Mouse (Mus musculus) liver, embryonic 16.5 days (tissue): ENCODE results near the gene Slain1. TPM values are rescaled to one million over a fixed set of nuclear protein-coding genes. Genes with fewer than 3 reads are reported as not detected.

Source experiments
- ATAC-seq: fragments of 200-750 bp; cut with Nextera tagmentation; 2 replicates; pipeline ENCODE4 v1.8.0; 2017; ENCODE audit warnings: low read depth, mild to moderate bottlenecking, moderate number of reproducible peaks, moderate library complexity
- H3K27ac ChIP-seq: fragments of 300-500 bp; sonication (generic); 2 replicates; pipeline ENCODE4 v1.5.1; 2014; ENCODE audit warnings: mild to moderate bottlenecking, low read length
- H3K27me3 ChIP-seq: fragments of 300-500 bp; sonication (generic); 2 replicates; pipeline ENCODE4 v1.6.1; 2014; ENCODE audit warnings: low read depth, low read length, mixed read lengths; ENCODE audit not compliant: control insufficient read depth, insufficient read depth
- H3K36me3 ChIP-seq: fragments of 300-500 bp; sonication (generic); 2 replicates; pipeline ENCODE4 v1.6.1; 2014; ENCODE audit warnings: mild to moderate bottlenecking; ENCODE audit not compliant: control insufficient read depth, insufficient read depth
- H3K4me1 ChIP-seq: fragments of 300-500 bp; sonication (generic); 2 replicates; pipeline ENCODE4 v1.6.1; 2014; ENCODE audit warnings: low read depth, low read length, mixed read lengths; ENCODE audit not compliant: control insufficient read depth
- H3K4me2 ChIP-seq: fragments of 300-500 bp; sonication (generic); 2 replicates; pipeline ENCODE4 v1.6.1; 2014; ENCODE audit warnings: low read depth, low read length, mixed read lengths
- H3K4me3 ChIP-seq: fragments of 300-500 bp; sonication (generic); 2 replicates; pipeline ENCODE4 v1.5.1; 2014; ENCODE audit warnings: low read depth, mild to moderate bottlenecking, low read length
- H3K9ac ChIP-seq: fragments of 300-500 bp; sonication (generic); 2 replicates; pipeline ENCODE4 v1.6.1; 2014; ENCODE audit warnings: low read depth, low read length
- H3K9me3 ChIP-seq: fragments of 300-500 bp; sonication (generic); replicated peaks from 2 replicates; pipeline ENCODE4 v1.6.1; 2016; ENCODE audit warnings: low read length; ENCODE audit not compliant: control insufficient read depth
- WGBS: fragments of 180-500 bp; shearing (Covaris S2); extraction: QIAGEN DNeasy Blood & Tissue Kit; methylation state at CpG from one replicate; pipeline ENCODE4 v1.1.7; 2014; ENCODE audit not compliant: insufficient replicate concordance; 5-methylcytosine and 5-hydroxymethylcytosine counted together
- polyA plus RNA-seq: library from polyadenylated mRNA; unstranded; fragments of >200 nt; fragmentation: Nextera tagmentation; extraction: Ambion mirVana; gene quantifications from 2 replicates; pipeline ENCODE4 v1.2.1, GENCODE M21; 2015

Gene Slain1
- polyA plus RNA-seq, 1 experiment from 2014 or later, result 0.08 TPM

DNA sequence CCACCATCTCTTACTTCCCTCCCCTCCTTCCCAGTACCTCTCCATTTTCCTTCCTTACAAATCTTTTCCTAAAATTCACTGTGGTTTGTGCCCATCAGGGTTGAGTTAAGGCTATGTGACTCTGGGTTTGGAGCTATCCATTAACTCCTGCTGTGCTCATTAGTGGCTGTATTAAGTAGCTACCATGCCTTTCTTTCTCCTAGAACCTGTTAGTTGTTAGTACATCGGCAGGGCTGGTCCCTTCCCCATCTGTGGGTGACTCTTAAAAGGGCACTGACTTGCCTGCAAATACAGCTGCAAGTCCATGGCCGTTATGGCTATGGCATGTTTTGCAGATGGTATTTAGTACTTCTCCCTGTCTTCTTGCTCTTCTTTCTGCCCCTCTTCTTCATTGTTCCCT lies 58.6 kb downstream of the Slain1 start:
- no peak for ATAC-seq
- H3K9ac ChIP-seq, result no peak overlapping the region
- 61% methylated on average over 2 of the region's 2 CpGs for WGBS

DNA sequence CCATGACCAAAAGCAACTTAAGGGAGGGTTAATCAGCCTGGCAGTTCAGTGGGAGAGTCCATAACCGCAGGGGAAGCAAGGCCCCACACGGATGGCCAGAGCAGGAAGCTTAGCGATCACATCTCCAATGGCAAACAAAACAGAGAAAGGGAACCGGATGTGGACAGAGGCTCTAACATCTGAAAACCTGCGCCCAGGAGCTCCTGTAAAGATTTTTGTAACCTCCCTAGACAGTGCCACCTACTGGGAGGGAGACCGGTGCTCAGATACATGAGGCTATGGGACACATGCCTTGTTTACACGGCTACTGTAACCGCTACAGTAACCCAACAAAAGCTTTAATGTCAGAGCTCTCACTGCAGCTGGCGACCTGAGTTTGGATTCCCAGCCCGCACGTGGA lies 59.2 kb downstream of the Slain1 start:
- 76% methylated on average over 11 of the region's 11 CpGs for WGBS
- Histone ChIP-seq H3K27me3 (no peaks in the 10 kb centered on the region), H3K27ac (no peak overlapping the region), H3K9ac (no peak overlapping the region), H3K4me3 (no peak overlapping the region), H3K4me1 (no peaks in the 10 kb centered on the region), H3K9me3 (no peaks in the 10 kb centered on the region), H3K36me3 (no peaks in the 10 kb centered on the region), H3K4me2 (no peak overlapping the region)
- no peak for ATAC-seq

More for the DNA sequence above, 58.6 kb downstream of the Slain1 start:
- H3K36me3 ChIP-seq, result no peaks in the 10 kb centered on the region
- H3K9me3 ChIP-seq, result no peaks in the 10 kb centered on the region
- no peak overlapping the region for H3K27ac ChIP-seq
- no peaks in the 10 kb centered on the region for H3K4me1 ChIP-seq
- no peak overlapping the region for H3K4me3 ChIP-seq
- no peaks in the 10 kb centered on the region for H3K27me3 ChIP-seq
- no peak overlapping the region for H3K4me2 ChIP-seq

DNA sequence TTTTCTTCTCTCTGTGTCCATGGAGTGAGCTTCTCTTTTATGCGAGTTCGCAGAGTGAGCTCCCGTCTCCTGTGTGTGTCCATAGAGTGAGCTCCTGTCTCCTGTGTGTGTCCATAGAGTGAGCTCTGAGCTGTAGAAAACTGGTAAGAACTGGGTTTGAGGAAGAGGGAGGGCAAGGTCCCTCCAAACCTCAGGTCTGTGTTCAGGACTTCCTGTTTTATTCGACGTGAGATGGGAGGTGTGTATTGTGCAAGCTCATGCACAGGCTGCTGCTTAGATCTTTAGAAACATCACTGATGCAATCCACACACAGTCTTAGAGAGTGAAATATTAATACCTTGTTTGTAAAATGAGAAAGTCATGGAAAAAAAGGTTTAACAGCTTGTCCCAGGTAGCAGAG lies 63.0 kb downstream of the Slain1 start:
- Histone ChIP-seq H3K4me2 (no peak overlapping the region), H3K9me3 (no peaks in the 10 kb centered on the region), H3K9ac (no peak overlapping the region), H3K27ac (no peak overlapping the region), H3K4me1 (no peaks in the 10 kb centered on the region), H3K27me3 (no peaks in the 10 kb centered on the region), H3K4me3 (no peak overlapping the region), H3K36me3 (no peaks in the 10 kb centered on the region)
- peak; percentile 60 for ATAC-seq
- 49% methylated on average over 5 of the region's 5 CpGs for WGBS

DNA sequence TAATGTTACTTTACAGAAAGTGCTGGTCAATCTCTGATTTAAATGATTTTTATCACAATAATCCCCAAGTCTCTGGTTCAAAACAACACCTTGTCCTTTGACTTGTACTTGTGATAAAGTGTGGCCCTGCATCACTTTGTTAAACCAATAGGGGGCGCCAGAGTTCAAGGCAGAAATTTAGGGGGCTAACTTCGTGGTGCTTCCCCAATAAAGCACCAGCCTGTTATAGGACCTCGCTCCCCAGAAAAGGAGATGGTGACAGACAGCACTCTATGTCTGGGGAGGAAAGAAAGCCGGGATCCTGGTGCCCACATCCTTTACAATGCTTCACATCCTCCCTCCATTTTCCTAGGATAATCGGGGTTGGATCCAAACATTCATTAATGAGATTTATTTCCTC lies 67.5 kb downstream of the Slain1 start:
- no peaks in the 10 kb centered on the region for H3K27me3 ChIP-seq
- no peak overlapping the region for H3K4me3 ChIP-seq
- H3K9ac ChIP-seq, result no peak overlapping the region
- peaks cover 4% of the 10 kb centered on the region; the same call in 1 of the 2 replicates for H3K4me1 ChIP-seq
- 36% methylated on average over 5 of the region's 5 CpGs for WGBS
- ATAC-seq, result no peak
- no peaks in the 10 kb centered on the region for H3K36me3 ChIP-seq
- no peak overlapping the region for H3K27ac ChIP-seq
- H3K4me2 ChIP-seq, result no peak overlapping the region
- H3K9me3 ChIP-seq, result no peaks in the 10 kb centered on the region

DNA sequence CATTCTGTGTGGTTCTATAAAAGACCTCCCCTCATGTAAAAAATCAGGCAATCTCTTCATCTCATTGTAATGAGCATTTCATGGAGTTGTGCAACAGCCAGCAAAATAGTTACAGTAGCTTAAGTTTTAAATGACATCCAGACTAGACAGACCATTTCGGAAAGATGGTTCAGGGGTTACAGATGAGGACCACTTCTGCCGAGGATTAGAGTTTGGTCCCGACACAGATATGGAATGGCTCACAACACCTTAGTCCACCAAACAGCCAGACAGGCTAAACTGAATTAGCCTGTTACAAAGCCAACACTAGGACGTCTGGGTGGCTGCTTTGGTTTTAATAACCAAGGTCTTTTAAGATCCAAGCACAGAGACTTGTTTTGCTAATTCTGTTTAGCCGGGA lies 68.0 kb downstream of the Slain1 start:
- Histone ChIP-seq H3K27me3 (no peaks in the 10 kb centered on the region), H3K36me3 (no peaks in the 10 kb centered on the region), H3K4me3 (no peak overlapping the region), H3K27ac (no peak overlapping the region), H3K9ac (no peak overlapping the region), H3K4me2 (no peak overlapping the region), H3K9me3 (no peaks in the 10 kb centered on the region), H3K4me1 (peaks cover 4% of the 10 kb centered on the region; the same call in 1 of the 2 replicates)
- 54% methylated on average over 5 of the region's 5 CpGs for WGBS
- ATAC-seq, result no peak

DNA sequence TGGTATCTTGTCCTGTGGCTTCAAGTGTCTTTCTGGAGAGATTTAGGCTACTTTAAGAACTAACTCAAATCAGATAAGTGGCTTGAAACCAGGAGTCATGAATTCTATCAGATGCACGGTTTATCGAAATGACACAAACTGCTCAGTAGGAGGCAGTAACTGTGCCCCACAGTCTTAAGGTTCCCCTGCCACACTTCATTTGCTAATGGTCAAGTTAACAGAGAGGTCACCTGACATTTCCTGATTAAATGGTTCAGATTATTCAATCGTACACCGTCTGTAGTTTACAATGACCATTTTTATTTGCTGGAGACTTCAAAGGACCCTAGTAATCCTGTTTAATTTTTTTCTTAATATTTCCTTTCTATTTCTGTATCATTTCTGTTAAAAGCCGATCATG lies 68.4 kb downstream of the Slain1 start:
- whole genome bisulfite sequencing, result 31% methylated on average over 5 of the region's 5 CpGs
- H3K9ac ChIP-seq, result no peak overlapping the region
- peaks cover 5% of the 10 kb centered on the region for H3K4me1 ChIP-seq
- ATAC-seq, result no peak
- H3K27me3 ChIP-seq, result no peaks in the 10 kb centered on the region
- H3K9me3 ChIP-seq, result no peaks in the 10 kb centered on the region
- H3K4me2 ChIP-seq, result no peak overlapping the region
- H3K27ac ChIP-seq, result no peak overlapping the region
- no peaks in the 10 kb centered on the region for H3K36me3 ChIP-seq
- H3K4me3 ChIP-seq, result no peak overlapping the region

DNA sequence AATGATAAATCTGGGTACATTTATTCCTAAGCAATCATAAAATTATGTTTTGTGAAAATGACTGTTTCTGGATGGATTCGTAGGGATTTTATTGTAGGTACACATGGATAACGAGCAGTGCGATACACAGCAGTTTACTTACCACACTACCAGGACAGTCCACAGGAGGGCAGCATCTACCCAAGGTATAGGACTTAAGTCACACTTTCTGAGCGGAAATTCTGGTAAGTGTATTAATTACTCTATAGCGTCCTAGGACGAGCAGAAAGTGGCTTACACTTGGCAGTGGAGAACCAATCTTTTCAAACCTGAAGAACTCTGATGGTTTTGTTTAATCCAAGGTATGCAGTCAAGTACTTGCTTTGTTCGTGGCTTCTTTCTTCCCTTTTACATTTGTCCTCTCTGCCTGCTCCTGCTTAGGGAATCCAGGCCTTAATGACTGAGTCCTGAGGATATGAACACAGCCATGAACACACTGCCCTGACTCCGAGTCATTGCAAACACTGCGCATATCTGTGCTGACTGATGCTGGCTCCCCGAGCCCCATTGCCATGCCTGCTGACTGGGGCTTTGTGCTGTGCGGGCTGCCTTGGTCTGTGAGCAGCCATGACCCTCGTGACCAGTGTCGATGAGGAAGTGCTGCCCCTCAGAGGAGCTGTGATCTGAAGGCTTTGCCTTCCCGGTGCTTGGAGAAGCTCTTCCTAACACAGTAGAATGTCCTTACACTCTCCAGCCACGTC lies 69.0 kb downstream of the Slain1 start:
- Histone ChIP-seq H3K27me3 (no peaks in the 10 kb centered on the region), H3K4me2 (peak overlapping the region; percentile 39), H3K4me1 (peaks cover 6% of the 10 kb centered on the region), H3K4me3 (peak overlapping the region; percentile 27), H3K36me3 (no peaks in the 10 kb centered on the region), H3K9ac (0 out of 2 replicates have a peak overlapping the region, but pooled peaks have one; percentile 25), H3K9me3 (no peaks in the 10 kb centered on the region), H3K27ac (no peak overlapping the region)
- peak; percentile 45 for ATAC-seq
- 9% methylated on average over 15 of the region's 15 CpGs for WGBS

DNA sequence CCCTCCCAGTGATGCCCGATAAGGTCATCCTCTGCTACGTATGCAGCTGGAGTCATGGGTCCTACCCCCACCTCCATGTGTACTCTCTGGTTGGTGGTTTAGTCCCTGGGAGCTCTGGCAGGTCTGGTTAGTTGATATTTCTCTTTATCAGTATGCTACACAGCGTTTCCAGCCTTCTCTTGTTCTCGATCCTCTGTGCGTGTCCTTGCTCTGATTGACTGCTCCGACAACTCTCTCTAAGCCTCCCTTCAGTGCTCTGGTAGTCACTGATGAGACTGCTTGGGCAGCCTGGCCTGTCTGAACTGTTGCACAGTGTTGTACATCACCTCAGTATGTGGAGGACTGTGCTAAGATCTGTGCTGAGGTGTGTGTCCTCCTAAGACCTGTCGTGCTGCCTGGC lies 70.1 kb downstream of the Slain1 start:
- Histone ChIP-seq H3K9ac (no peak overlapping the region), H3K4me1 (peaks cover 6% of the 10 kb centered on the region), H3K27ac (no peak overlapping the region), H3K9me3 (no peaks in the 10 kb centered on the region), H3K4me2 (no peak overlapping the region), H3K4me3 (no peak overlapping the region), H3K36me3 (no peaks in the 10 kb centered on the region), H3K27me3 (no peaks in the 10 kb centered on the region)
- 32% methylated on average over 7 of the region's 7 CpGs for WGBS
- peak; percentile 74 for ATAC-seq

DNA sequence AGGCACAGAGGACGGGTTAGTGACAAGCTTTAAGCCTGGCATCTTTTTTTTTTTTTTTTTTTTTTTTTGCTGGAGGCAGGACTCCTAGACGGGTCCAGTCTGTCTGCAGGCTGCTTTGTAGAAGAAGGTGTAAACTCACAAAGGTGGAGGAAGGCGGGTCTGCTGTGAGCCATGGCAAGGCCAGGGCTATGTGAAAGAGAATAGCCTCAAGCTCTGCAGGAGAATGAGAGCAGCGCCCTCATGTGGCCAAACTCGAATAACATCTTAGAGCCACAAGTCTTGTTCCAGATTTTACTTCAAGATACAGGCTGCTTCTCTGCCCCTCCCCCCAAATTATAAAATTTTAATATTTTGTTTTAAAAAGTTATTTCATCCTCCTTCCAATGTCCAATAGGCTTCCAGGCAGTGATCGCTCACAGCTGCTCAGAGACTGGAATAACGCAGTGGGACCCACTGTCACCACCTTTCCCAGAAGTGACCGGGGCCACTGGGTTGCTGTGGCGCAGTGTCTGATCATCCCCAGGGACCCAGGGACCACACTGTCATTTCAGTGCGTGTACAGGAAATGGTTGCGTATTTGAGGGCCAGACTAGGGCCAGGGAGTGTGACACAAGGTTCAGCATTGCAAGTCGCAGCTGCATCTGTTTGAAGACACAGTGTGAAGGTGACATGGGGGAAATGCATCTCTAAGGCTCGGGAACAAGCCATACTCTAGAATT lies 70.8 kb downstream of the Slain1 start:
- Histone ChIP-seq H3K27ac (no peak overlapping the region), H3K4me3 (no peak overlapping the region), H3K27me3 (no peaks in the 10 kb centered on the region), H3K4me2 (no peak overlapping the region), H3K9ac (no peak overlapping the region), H3K9me3 (no peaks in the 10 kb centered on the region), H3K4me1 (peaks cover 6% of the 10 kb centered on the region), H3K36me3 (no peaks in the 10 kb centered on the region)
- ATAC-seq, result no peak
- WGBS, result 49% methylated on average over 13 of the region's 13 CpGs
